Mouse (Mus musculus): ENCODE measurements at regions not wholly inside any gene's neighbourhood (a gene's known extent, or its start where the extent isn't known, plus 50 kb on each side); places are given as distances from the start of the nearest gene placed in this dataset.

- TF ChIP-seq CTCF (IDR thresholded peaks at IDR 0.05; ENCODE audit: borderline replicate concordance, insufficient read depth, low read depth, low read length) (peak; percentile 30; the same call in 1 of the 2 replicates), POLR2A (IDR thresholded peaks at IDR 0.05; ENCODE audit: borderline replicate concordance, insufficient read depth, low read length) (no peak)
These were observed 112.4 kb upstream of the Gnpda2 start for GRCm38 (mm10) chr5:69704261-69705167.

Data from cerebellum, adult 2 months (tissue).